Mouse (Mus musculus) neutrophil, adult 59 days (primary cell): ENCODE data around the gene Olfr1239. TPM values are rescaled to one million over a fixed set of nuclear protein-coding genes. Genes with fewer than 3 reads are reported as not detected.

Experiments
- total RNA-seq, 2 experiments: library from RNA; stranded (reverse); gene quantifications; 1 replicate in 1 of 2; 2 replicates in 1 of 2; pipeline ENCODE4 v1.2.4; 2023

The Olfr1239 gene
- total RNA-seq: not detected

GRCm38 (mm10) chr2:89420307-89420706 lies at the start of gene Olfr1239:
Gene Olfr1239 (minus strand): TSS chr2:89420407.

GRCm38 (mm10) chr2:89442900-89443299 lies 22.7 kb upstream of the Olfr1239 start, which contains the start of gene Olfr1240:
Gene Olfr1240 (minus strand): TSS chr2:89443000.

GRCm38 (mm10) chr2:89409576-89409975 lies 10.6 kb downstream of the Olfr1239 start, which contains the start of gene Olfr1238:
Gene Olfr1238 (minus strand): TSS chr2:89409676.

Other genes with a start within 250 kb of the Olfr1239 start
- not detected for gene Olfr1225, start 245.7 kb downstream of the Olfr1239 start, total RNA-seq
- not detected for gene Olfr1226, start 220.4 kb downstream of the Olfr1239 start, total RNA-seq
- gene Olfr1228, start 166.3 kb downstream of the Olfr1239 start, total RNA-seq: not detected
- not detected for gene Olfr1229, start 132.4 kb downstream of the Olfr1239 start, total RNA-seq
- gene Olfr1230, start 123.1 kb downstream of the Olfr1239 start, total RNA-seq: not detected
- gene Olfr1231, start 113.3 kb downstream of the Olfr1239 start, total RNA-seq: not detected
- not detected for gene Olfr1232, start 90.7 kb downstream of the Olfr1239 start, total RNA-seq
- not detected for gene Olfr1233, start 78.0 kb downstream of the Olfr1239 start, total RNA-seq
- not detected for gene Olfr1234, start 55.5 kb downstream of the Olfr1239 start, total RNA-seq
- gene Olfr1238, start 10.7 kb downstream of the Olfr1239 start, total RNA-seq: not detected
- not detected for gene Olfr1240, start 22.6 kb upstream of the Olfr1239 start, total RNA-seq
- gene Olfr1241, start 66.7 kb upstream of the Olfr1239 start, total RNA-seq: not detected
- not detected for gene Olfr1242, start 77.9 kb upstream of the Olfr1239 start, total RNA-seq
- gene Olfr1243, start 111.1 kb upstream of the Olfr1239 start, total RNA-seq: not detected
- gene Olfr1245, start 158.0 kb upstream of the Olfr1239 start, total RNA-seq: not detected
- not detected for gene Olfr1246, start 172.8 kb upstream of the Olfr1239 start, total RNA-seq
- under 1 TPM; 0.18 to 0.20 TPM for gene Olfr1247, start 193.7 kb upstream of the Olfr1239 start, total RNA-seq
- gene Olfr1248, start 197.8 kb upstream of the Olfr1239 start, total RNA-seq: not detected
- gene Olfr1249, start 214.6 kb upstream of the Olfr1239 start, total RNA-seq: not detected
- not detected for gene Olfr1250, start 241.1 kb upstream of the Olfr1239 start, total RNA-seq